Mouse (Mus musculus): ENCODE data around the gene Apbb1.
A peak's percentile ranks its signal among the peaks of the same experiment; 100 is the strongest.

The Apbb1 gene

DNA sequence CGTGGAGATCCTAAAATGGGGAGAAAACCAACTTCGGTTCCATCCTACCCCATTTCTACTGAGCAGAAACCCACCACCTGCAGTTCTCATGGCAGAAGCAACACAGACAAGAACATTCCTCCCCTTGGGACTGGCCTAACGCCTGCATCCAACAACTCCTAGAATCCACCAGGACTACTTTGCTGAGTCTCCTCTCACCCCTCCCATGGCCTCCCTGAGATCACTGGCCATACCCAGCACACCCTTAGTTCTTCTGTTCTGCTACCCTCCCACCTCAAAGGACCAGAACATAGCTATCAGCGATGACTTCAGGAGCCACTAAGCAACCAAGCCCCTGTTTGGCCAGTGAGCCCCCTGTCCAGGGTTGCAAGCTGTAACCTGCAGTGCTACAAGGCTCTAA, 10.7 kb downstream of the Apbb1 start:
- no peak for DNase-seq (ENCODE audit: low spot score in 2 of 2)

- no peak for DNase-seq (ENCODE audit: low spot score in 2 of 2)
Measured at GRCm38 (mm10) chr7:105569512-105570496, 11.6 kb downstream of the Apbb1 start.

DNA sequence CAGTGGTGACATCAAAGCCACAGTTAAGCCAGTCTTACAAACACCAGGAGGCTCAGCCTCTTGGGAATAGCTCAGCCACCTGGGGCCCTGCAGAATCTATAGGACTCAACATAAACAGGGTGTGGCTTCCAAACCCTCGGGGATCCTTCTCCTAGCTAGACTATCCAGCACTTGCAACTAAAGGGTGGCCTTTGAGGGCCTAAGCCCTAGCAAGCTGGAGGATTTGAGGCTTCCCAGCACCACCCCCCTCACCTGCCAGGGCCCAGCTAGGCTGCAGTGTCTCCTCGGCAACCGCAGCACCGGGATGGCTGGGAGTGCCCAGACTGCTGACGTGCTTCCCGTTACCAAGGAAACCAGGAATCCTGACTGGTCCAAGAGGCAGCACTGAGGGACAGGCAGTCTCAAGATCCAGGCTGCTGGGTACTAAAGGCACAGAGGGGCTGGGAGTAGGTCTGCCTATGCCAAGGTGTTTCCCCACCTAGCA, 12.4 kb downstream of the Apbb1 start:
- DNase-seq (ENCODE audit: low spot score in 2 of 2): no peak

- DNase-seq (ENCODE audit: low spot score in 2 of 2): no peak
Measured at GRCm38 (mm10) chr7:105568583-105568982, 12.9 kb downstream of the Apbb1 start.

- peak; percentile 54 to 73 for DNase-seq (ENCODE audit: low spot score in 2 of 2)
Measured at GRCm38 (mm10) chr7:105565071-105565836, 16.2 kb downstream of the Apbb1 start.

DNA sequence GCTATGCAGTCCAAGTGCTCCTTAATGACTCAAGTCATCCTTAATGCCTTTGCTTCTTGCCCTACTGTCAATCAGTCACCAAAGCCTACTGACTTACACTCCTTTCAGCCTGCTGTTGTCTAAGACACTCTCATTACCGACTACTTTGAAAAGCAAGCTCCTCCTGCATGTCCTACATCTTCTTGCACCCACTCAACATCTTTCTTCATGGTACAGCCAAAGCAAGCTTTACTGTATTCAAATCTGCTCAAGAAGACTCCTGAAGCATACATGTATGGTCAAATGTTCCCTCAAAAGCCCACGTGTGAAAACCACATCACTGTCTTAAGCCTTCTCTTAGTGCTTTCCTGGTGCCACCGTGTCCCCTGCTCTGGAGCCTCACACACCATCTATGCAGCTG, 18.1 kb downstream of the Apbb1 start:
- no peak for DNase-seq (ENCODE audit: low spot score in 2 of 2)

GRCm38 (mm10) chr7:105562317-105562716, 19.1 kb downstream of the Apbb1 start:
- DNase-seq (ENCODE audit: low spot score in 2 of 2): no peak

DNA sequence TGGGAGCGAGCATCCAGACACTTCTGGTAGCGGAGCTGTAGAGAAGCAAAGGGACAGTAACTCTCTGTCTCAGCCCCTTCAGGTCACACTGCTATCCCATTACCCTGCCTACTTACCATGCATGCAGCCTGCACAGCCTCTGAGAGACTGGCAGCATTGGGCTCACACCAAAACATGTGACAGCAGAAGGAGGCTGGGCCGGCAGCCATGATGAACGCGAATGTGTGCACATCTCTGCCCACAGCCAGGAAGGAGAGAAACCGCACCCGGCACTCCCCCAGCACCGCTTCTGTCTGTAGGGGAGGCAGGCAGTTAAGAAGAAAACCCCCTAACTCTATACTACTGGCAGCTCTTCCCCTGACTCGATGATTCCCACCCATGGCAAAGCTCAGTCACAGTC, 22.4 kb downstream of the Apbb1 start:
- no peak for DNase-seq (ENCODE audit: low spot score in 2 of 2)

GRCm38 (mm10) chr7:105557671-105558070, 23.8 kb downstream of the Apbb1 start:
- DNase-seq (ENCODE audit: low spot score in 2 of 2): no peak

DNA sequence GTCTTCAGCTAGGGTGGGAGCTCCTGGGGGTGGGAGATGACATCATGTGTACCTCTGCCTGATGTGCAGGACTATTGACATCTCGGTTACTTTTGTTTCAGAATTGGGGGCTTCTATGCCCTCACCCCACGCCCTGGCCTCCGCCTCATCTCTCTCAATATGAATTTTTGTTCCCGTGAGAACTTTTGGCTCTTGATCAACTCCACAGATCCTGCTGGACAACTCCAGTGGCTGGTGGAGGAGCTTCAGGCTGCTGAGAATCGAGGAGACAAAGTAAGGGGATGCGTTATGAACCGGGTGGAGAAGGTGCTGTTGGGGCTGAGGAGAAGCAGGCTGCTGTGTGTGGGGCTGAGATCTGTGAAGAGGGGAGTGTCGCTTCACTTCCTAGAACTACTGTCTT, 25.0 kb downstream of the Apbb1 start:
- no peak for DNase-seq (ENCODE audit: low spot score in 2 of 2)

GRCm38 (mm10) chr7:105555571-105555970, 25.9 kb downstream of the Apbb1 start:
- no peak for DNase-seq (ENCODE audit: low spot score in 2 of 2)

DNA sequence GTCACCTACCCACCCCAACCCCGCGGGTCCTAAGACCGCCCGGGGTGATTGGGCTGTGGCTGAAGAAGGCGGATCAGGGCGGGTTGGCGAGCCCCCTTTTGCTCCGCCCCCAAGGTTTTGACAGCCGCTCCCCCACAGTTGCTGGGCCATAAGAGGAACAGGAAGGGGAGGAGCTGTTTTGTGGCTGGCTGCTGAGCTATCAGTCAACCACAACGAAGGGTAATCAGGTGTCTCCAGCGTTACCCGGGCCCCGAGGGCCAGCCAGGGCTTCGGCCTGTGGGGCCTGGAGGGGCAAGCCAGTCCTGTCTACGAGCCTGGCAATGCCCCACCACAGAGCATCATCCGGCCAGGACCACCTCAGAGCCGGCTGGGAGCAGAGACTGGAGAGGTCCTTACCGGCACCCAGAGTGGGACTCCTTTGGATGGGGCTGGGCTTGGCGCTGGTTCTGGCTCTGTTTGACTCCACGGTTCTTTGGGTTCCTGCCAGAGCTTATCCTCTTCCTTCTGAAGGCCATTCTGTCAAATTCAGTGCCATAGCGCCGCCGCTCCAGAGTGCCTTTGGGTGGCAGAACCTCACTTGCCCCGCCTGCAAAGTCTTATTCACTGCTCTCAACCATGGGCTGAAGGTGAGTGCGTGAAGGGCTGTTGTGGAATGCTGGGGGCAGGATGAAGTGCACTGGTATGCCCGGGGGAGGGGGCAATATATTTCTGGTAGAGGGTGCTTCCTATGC, 27.1 kb downstream of the Apbb1 start, which contains the start of gene Smpd1:
Gene Smpd1, plus strand, starts transcription at position 149 of the 731 bp plus-strand sequence.
- peak; percentile 95 to 97 for DNase-seq (ENCODE audit: low spot score in 2 of 2)

DNA sequence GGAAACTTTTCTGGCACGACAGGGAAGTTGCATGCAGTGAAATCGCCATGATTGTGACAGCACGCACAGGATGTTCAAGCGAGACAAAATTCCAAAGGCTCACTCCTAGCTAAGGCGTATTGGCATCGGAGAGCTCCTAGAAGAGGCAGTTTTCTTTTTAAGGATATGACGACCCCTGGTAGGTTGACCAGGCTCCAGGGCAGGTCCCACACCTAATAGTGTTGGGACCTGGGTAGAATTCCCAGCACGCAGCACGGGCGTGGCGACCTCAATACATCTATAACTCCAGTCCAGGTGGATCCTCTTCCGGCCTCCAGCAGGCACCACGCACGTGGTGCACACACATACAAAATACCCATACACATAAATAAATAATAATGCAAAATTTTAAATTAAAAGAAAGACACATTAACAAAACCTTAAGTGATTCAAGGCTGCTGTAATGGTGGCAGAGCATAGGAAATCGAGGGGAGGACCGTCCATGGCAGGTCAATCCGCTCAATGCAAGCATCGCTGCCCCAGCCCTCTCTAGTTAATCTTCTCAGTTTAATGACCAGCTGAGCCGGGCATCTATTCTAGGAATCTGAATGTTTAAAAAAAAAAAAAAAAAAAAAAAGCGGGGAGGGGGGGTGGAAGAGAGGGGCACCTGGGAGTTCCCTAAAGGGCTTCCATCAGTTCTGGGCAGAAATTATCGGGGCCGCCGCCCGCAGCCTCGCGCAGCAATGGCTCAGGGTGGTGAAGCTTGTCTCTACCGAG, 27.8 kb downstream of the Apbb1 start:
- no peak for DNase-seq (ENCODE audit: low spot score in 2 of 2)

DNA sequence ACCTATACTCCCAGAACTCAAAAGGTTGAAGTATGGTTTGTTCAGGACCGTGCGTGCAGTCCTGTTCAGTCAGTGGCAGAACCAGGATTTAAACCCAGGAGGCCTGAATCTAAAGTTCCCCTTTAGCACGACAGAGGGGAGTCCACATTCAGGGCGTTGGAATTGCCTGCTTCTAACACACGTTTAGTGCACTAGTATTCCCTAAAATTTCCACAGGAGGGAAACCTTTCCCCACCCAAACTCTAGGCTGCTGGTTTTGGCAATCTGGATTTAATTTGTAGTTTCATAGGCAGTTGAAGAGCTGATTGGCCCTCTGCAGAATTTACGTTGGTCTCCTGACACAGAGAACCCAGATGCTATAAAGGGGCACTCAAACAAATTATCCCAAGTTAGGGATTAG, 32.4 kb downstream of the Apbb1 start:
- no peak for DNase-seq (ENCODE audit: low spot score in 2 of 2)

GRCm38 (mm10) chr7:105547970-105548369, 33.5 kb downstream of the Apbb1 start:
- DNase-seq (ENCODE audit: low spot score in 2 of 2): no peak

DNA sequence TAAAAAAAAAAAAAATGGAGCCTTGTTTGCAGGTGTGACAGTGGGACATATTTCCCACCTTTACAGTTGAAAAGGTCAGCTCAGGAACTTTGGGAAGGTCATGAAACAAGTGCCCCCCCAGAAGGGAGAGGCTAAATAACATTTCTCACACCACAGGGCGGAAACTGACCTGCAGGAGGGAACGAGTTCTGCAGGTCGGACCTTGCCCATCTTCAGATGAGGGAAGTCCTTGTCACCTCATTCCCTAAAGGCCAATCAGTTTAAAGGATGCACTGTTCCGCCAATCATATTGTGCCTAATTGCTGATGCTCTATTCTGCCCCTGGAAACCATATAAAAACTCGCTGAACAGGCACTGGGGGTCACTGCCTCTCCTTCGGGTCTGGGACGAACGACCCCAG, 35.5 kb downstream of the Apbb1 start:
- no peak for DNase-seq (ENCODE audit: low spot score in 2 of 2)

DNA sequence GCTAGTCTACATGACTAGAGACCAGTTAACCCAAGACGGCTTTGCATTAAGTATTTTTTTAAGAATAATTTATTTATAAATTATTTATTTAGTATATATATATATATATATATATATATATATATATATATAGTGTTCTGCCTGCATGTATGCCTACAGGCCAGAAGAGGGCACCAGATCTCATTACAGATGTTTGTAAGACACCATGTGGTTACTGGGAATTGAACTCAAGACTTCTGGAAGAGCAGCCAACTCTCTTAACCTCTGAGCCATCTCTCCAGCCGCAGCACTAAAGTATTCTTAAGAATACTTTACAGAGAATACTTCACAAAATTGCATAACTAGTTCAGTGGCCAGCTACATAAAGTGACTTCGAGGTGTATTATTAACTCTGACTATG, 47.3 kb downstream of the Apbb1 start:
- DNase-seq (ENCODE audit: low spot score in 2 of 2): no peak

DNA sequence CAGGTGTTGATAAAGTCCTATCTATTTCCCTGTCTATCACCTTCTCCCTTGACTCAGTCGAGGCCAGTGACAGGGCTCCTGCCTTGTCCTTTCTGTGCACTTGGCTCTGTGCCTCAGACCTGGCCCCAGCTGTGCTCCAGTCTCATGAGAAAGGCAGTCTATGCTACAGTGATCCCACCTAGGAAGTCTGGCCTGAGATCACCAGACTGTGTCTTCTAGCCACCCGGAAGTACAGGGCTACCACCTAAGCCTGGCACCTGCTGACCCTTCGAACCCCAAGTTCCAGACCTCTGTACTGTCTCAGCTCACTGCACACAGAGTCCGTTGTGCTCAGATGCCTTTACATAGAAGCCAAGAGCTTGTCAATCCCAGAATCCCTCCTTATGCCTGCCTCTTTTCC, 53.4 kb downstream of the Apbb1 start:
- no peak for DNase-seq (ENCODE audit: low spot score in 2 of 2)

DNA sequence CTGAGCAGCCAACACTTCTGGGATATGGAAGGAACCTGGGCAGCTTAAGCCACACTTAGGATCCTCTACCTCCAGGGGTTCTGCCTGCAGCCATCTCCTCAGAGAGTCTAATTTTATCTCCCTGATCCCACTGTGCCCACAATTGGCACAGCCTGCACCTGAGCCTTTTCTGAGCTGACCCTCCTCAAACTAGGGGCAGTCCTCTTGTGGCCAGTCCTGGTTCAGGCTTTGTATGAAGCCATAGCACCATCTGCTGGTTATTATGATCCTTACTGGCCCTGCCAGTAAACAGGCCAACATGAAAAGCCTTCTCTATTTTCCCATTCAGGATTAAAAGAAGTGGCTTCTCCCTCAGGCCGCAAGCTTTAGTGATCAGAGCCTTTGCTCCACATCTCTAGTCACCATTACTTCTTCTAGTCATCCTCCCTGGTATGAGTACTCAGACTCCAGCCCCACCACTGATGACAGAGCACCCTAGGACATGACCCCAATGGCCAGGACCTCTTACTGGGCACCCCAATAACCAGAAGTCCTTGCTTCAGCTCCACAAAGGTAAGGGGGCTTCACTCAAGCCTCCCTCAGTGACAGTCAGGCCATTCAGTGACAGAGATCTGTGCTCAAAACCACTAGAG, 54.0 kb downstream of the Apbb1 start:
- peak in 1 of 2 experiments; percentile 3 for DNase-seq (ENCODE audit: low spot score in 2 of 2)

GRCm38 (mm10) chr7:105524222-105524621, 57.2 kb downstream of the Apbb1 start:
- DNase-seq (ENCODE audit: low spot score in 2 of 2): no peak

GRCm38 (mm10) chr7:105520201-105520600, 61.3 kb downstream of the Apbb1 start:
- no peak for DNase-seq (ENCODE audit: low spot score in 2 of 2)
